Mouse (Mus musculus) lung, adult 2 months (tissue): Measurements from ENCODE around the gene Kif3a.

Source experiments
- CTCF ChIP-seq: fragments of 200-500 bp; IDR thresholded peaks from 2 replicates; pipeline ENCODE4 v1.5.1; 2011; ENCODE audit warnings: mild to moderate bottlenecking, low read length, control low read depth; ENCODE audit not compliant: insufficient read depth
- POLR2A ChIP-seq: fragments of 200-500 bp; IDR thresholded peaks from 2 replicates; pipeline ENCODE4 v1.6.1; 2011; ENCODE audit warnings: low read depth, mild to moderate bottlenecking, control low read depth, low read length, borderline replicate concordance; ENCODE audit errors: extremely low read depth

DNA sequence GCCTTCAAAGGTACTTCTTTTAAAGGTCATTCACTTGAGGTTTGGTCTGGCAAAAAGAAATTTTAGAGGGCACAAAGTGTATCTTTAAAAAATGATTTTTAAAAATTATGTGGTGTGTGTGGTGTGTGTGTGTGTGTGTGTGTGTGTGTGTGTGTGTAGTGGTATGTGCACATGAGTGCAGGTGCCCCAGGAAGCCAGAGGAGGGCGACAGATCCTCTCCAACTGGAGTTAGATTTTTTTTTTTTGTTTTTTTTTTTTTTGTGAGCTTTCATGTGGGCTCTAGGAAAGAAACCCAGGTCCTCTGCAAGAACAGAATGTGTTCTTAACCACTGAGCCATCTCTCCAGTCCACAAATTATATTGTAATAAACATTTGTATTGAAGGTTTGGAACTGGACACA is 16.5 kb upstream of the Kif3a start:
- TF ChIP-seq CTCF = no peak
- no peak for TF ChIP-seq POLR2A
